Mouse (Mus musculus): Measurements from ENCODE around the gene Cd84. TPM values are rescaled to one million over a fixed set of nuclear protein-coding genes. Genes with fewer than 3 reads are reported as not detected.
A peak's percentile ranks its signal among the peaks of the same experiment; 100 is the strongest.
"Not testable (repeated sequence)": the region's sequence is repeated elsewhere in the genome, so short reads cannot be mapped to it uniquely, and the experiment has no call there.

The Cd84 gene
- total RNA-seq (2021): under 1 TPM; 0.32 to 0.33 TPM
- long read RNA-seq, experiment 1: 0 reads
- long read RNA-seq, experiment 2, partial matches to known transcripts: 0 of 1 reads
- long read RNA-seq, experiment 2, other reads (novel, unspliced or antisense): 1 of 1 reads

DNA sequence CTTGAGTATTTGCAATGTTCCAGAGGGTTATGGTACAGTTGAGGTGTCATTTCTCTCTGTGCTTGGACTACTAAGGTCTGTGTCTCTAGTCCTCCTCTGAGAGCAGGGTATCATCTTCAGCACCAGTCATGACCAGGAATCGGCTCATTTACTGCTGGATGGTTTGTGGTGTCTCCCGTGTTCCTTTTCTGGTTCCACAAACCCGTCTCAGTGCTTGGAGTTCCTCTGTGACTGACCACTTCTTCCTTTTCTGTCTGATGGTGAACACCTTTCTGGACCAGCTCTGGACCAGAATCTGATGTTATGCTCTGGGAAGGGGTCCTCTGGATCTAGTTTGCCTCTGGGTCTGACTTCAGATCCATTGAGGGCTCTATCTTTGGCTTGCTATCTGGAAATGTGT, at the start of gene Cd84:
Gene Cd84, plus strand, starts transcription at position 210 of the 400 bp plus-strand sequence.
- DNase-seq (ENCODE audit: low spot score): no peak

DNA sequence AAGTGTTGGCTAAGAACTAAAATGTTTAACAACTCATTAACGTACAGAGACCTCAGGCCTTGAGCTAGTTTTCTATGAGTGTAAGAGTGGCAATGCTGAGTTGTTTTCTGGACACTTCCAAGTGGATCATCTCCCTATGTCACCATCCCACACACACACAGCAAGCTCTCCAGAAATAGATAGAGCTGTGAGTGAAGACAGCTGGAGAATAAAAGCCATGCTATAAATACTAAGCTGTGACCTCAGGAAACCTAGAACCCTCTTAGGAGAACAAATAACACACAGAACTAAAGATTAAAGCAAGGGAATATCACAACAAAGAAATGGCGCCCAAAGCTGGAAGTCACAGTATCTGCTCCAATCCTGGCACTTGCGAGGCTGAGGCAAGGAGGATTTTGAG, 48.0 kb upstream of the Cd84 start:
- DNase-seq (ENCODE audit: low spot score): no peak

DNA sequence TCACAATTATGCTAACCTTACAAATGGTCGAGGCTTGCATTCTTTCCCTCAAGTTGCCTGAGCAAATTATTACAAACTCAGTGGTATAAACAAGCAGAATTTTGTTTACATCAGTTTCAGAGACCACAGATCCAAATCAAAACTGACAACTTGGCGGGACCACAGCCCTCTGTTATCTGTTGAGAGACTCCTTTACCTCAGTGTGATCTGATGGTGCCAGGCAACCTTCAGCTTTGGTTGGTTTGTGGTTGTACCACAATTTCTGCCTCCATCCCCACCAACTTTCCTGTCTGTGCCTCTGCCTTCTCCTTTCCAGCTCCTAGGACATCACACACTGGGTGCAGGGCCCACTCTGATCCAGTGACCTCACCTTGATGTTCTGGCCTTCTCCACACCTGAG, 43.3 kb upstream of the Cd84 start:
- no peak for DNase-seq (ENCODE audit: low spot score)

DNA sequence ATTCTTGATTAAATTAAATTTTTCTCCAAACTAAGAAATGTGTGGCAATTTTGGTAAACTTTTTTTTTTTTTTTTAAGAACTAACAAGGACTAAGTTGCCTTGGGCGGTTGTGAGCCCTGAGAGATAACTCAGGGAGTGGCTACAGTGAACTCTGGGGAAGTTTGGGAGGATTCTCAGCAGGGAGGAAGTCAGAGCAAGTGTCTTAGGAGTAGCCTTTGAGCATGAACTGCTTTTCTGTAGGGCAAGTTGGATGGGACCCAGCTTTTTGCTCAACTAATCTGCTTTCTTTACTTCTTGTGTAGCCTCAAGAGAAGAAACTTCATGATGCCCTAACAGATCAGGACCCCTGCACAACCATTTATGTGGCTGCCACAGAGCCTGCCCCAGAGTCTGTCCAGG, 41.7 kb upstream of the Cd84 start:
- DNase-seq (ENCODE audit: low spot score): no peak

DNA sequence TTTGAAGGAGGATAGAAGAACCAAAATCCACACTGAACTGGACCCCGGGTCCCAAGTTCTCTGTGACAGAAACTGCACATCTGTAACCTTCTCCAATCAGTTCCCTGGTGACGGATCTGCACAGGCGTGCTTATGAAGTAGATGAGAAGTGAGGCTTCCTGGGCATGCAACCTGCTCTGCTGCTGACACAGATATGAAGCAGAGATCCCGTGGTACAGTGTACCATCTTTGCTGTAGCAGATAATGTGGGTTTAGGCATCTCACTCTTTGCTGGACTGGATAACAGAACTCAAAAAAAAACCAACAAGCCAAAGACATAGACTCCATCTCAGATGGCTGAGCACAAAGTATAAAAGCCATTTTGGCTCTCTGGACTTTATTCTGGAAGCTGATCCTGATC, 39.8 kb upstream of the Cd84 start:
- no peak for DNase-seq (ENCODE audit: low spot score)

DNA sequence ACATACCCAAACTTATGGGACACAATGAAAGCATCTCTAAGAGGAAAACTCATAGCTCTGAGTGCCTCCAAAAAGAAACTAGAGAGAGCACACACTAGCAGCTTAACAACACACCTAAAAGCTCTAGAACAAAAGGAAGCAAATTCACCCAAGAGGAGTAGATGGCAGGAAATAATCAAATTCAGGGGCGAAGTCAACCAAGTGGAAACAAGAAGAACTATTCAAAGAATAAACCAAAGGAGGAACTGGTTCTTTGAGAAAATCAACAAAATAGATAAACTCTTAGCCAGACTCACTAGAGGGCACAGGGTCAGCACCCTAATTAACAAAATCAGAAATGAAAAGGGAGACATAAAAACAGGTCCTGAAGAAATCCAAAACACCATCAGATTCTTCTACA, 28.4 kb upstream of the Cd84 start:
- DNase-seq (ENCODE audit: low spot score): not testable (repeated sequence)

DNA sequence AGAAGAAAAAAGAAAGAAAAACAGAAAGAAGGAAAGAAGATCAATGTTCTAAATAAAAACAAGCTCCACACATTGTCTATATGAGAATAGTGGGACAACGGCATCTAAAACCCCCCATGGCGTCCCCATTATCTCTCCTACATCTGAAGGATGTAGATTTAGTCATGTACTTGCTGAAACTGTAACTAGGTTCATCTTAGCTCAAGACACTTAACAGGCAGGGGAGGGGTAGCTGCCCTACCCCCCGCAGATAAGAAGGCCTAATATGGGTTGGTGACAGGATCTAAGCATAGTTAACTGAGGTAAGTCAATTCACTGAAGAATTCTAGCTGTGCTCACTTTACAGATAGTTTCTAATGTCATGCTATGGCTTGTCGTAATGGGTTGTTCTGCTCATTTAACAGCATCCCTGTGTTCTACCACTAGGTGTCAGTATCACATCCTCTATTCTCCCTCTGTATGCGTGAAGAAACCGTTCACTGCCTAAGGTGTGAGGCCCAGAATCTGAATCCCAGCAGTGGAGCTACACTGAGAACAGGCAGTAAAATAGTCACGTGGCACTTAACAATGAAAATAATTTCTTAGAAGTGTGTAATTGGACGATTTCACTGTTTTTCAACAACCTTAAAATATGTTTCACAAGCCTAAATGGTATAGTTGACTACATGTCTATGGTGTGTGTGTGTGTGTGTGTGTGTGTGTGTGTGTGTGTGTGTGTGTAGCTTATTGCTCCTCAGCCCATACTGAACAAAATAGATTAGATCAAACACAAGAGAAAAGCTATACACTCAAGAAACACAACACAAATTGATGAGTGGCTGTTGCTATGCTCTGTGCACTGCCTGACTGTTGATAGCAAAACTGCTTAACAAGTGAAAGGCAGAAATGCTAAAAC, 23.7 kb upstream of the Cd84 start:
- peak; percentile 8 for DNase-seq (ENCODE audit: low spot score)

DNA sequence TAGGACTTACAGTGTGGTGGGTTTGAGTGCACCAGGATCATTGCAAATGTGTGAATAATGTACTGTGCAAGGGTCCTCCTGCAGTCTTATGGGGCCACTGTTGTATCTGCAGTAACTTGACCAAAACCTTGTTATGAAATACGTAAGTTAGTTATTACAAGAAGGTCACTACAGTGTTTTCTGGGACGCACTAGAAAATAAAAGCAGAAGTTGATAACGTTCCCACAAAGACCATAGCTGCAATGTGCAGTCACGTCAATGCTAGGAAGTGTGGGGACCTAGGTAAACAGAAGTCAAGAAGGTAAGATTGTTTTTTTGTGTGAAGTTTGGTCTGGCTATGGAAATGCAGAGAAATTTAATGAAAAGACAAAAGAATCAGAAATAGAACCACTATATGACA, 22.5 kb upstream of the Cd84 start:
- DNase-seq (ENCODE audit: low spot score): no peak

DNA sequence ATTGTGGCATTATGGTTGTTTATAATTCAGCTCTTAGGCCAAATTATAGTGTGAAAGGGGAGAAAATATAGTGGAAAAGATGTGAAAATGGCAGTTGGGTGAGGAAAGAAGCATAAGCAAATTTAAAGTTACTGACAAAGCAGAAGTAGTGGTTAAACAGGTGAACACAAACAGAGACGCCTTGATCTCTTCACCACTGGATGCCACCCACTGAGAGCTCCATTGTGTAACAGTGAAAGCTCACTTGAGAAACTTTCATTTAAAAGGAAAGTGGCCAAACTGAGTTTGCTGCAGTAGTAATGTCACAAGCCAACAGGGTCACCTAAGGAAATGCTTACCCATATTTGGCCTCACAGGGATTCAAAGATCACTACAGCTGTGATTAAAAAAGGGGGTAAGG, 18.2 kb upstream of the Cd84 start:
- no peak for DNase-seq (ENCODE audit: low spot score)

DNA sequence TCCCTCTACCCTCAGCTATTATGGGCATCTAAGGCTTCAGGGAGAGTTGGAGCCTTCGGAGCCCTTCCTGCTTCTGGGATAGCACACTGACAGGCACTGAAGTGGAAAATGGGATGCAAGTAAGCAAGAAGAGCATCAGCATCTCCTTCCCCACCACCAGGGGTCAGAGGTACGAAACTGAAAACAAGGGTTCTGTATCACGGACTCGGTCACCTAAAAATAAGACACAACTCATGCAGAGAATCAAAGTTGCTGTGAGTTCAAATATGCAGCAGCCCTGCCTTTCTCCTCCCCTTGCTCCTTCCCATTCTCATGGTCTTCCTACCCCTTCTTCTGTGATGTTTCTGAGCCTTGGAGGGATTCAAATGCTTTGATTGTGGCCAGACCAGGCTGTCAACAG, 14.0 kb upstream of the Cd84 start:
- no peak for DNase-seq (ENCODE audit: low spot score)

DNA sequence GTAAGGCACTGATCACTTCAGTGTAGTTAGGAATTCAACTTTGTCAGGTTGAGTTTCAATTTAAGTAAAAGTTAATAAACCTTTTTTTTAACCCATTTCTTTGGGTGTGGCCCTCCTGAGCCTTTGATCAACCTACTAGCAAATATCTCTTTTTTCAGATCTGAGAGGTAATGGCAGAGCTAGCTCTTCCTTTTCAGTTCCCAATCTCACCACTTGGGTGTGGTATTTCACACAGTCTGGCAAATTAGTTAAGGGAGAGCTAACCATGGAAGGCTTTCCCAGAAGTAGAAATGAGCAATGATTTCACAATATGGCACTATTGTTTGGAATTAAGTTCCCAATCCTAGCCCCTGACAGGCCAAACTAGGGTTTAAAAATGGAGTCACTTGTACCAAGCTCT, 13.3 kb upstream of the Cd84 start:
- DNase-seq (ENCODE audit: low spot score): no peak

DNA sequence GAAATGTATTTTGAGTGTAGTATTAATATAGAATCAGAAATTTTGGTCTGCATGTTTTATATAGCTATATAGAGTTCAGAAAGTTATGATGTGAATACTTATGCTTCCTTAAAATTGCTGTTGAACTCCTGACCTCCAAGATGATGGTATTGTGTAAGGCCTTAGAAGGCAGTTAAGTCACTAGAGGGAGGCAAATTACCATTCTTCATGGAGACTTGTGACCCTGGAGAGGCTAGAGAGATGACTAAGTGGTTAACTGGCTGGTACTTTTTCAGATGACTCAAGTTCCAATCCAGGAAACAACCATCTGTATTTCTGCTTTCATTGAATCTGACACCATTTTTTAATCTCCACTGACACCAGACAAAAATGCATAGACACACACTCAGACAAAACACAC, 11.8 kb upstream of the Cd84 start:
- DNase-seq (ENCODE audit: low spot score): no peak

DNA sequence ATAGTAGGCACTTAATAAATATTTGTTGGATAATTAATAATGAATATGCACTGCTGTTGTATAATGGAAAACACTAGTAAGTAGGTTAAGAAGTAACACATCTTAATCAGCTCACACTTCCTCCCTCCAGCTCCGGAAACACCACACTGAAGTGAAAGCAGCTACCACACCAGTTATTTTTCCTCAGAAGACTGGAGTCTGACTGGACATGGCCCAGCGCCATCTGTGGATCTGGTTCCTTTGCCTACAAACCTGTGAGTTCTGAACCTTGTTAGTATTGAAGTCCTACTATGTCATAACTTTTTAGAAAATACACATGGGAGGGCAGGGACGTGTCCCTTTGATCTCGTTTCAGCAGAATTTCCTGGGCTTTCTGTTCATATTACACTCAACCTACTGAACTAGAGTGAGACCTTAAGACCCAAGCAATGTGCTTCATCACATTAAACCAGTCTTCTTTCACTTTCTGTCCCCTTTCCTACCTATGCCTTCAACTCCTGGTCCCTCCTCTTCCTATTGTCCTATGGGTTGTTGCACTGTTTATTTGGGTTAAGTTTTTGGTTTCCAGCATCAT, 1.0 kb downstream of the Cd84 start:
- DNase-seq (ENCODE audit: low spot score): peak; percentile 5

DNA sequence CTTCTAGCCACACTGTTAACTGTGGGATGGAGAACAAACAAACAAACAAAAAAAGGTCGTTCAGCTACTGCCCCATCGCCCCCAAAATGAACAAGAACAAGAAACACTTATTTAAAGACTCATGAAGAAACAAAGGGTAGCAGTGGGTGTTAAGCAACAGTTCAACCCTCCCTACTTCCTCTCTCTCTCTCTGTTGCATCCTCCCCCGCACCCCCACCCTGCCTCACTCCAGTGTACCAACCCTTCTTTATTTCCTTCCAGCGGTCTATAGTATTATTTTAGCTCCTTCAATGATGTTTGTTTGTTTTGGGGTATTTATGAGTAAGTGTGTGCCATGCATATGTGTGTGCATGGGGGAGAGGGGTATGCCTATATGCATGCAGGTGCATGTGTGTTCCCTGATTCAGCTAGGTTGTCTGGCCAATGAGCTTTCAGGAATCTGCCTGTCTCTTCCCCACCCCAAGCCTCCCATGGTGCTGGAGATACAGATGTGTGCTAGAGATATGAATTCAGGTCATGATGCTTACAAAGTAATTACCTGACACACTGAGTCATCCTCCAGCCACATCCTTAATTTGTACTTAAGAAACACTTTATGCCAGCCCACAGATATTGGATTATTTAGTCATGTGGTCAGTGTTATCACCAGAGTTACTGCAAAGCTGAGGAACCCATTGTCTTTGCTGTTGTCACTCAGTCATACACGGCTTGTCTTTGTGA, 5.7 kb downstream of the Cd84 start:
- no peak for DNase-seq (ENCODE audit: low spot score)

DNA sequence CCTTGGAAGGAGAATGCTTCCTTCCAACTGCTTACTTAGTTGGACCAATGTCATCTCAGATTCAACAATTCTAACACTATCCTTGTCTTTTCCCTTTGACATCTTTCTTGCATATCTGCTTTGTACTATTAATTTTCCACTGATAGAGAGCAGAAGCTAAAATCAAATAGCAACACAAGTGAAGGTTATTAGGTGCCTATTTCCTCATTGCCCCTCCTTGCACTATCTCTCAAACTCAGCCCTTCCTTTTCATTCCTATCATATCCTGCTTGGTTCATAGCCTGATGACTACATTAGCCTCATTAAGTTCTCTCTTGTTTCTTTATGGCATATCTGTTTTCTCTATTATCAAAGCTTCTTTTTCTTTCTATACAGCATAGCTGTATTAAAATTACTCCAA, 8.7 kb downstream of the Cd84 start:
- DNase-seq (ENCODE audit: low spot score): no peak

DNA sequence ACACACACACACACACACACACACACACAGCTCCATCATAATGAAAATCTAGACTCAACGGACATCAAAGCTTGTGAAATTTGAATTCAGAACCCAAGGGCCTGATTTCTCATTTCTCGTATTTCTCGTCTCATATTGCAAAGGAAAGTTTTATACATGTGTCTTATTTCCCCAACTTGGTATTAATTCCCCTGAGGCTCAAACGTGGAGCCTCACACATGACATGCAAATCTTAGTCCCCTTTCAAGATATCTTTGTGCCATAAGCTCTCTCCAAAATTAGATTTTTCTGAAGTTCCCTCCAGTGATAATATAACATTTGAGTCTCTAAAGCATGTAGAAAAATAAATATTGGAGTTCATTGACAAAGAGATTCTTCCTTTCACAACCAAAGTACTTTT, 9.3 kb downstream of the Cd84 start:
- DNase-seq (ENCODE audit: low spot score): no peak

DNA sequence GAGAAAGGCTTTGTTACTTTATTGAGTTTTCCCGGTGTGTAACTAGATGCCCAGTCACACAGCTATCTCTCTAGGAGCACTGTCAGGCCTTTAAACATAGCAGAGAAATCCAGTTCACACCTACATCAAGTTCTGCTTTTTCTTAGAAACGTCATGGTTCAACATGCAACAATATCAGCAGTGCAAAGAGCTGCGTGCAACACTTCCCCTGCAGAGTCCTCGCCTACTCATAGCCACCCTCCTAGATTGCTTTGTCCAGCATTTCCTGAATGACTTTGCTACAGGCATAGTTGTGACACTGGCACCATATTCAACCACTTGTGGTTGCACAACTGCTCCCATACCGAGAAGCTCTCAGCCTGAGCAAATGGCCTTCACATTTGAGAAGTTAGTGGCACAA, 10.0 kb downstream of the Cd84 start:
- no peak for DNase-seq (ENCODE audit: low spot score)

DNA sequence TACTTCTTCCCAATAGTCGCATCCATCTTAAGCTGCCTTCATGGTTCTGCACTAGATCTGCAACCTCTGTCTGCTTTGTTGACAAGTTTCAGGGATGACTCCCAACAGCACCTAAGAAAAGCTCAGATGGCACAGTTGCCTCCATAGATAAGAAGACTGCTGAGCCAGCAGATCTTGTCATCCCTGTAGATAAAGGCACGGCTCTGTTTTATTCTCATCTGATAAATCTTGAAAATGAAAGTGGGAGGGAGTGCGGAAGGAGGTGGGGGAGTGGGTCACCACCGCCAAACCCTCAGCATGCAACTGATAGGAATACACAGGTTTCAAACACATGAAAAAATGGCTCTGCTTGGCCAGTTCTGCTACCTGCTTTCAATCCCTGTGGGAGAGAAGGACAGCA, 26.0 kb downstream of the Cd84 start:
- DNase-seq (ENCODE audit: low spot score): no peak

DNA sequence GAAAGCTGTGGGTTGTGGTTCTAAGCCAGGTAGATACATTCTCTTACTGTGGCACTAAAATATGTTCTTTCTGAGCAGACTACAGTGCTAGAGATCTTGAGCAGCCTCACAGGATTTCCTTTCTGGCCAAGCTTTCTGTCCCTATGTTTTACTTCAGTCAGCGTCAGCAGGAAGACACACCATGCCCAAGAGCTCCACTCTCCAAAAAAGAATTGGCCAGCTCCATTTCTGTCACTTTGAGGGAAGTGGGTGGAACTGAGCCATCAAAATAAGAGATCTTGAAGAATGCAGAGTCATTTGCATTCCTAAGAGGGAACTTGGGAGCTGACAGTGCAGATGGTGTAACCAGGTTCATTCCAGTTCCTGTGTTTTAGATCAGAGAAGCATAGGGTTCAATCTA, 47.5 kb downstream of the Cd84 start:
- no peak for DNase-seq (ENCODE audit: low spot score)

DNA sequence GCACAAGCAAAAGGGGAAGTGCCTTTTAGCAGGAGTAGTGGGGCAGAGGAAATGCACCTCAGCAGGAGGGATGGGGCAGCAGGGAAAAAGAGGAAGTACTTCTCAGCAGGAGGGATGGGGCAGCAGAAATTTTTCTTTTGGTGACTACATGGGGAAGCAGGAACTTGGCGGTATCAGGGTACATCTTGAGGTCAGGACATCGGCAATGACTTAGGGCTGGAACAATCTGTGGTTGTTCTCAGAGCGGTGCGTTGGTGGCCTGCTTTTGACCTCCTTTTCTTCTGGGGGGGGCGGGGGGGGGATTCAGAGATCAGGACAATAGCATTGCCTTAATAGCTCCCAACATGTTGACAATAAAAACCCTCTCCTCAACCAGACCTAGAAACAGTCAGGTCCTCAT, 55.9 kb downstream of the Cd84 start, which contains the start of gene Gm10521:
Gene Gm10521, plus strand, starts transcription at position 301 of the 400 bp plus-strand sequence.
- not testable (repeated sequence) for DNase-seq (ENCODE audit: low spot score)

DNA sequence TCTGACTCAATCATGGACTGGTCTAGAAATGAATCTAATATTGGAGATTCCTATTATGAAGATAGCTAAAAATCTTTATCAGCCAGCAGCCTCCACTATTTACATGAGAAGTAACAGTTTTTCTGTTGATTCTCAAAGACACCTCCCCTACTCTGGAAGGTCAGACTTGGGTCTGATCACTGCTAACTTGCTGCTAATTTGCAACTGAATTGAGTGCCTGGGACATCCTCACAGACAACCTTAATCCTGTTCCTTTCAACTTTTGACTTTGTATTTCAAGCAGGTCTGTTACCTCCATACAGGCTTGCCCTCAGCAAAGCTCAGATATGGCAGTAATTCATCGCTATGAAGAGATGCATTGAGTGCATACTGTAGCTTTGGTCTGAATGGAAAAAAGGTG, 64.5 kb downstream of the Cd84 start:
- no peak for DNase-seq (ENCODE audit: low spot score)
